Comparison of ENCODE assay signal across 8 mouse cellular contexts in the genomic region with DNA sequence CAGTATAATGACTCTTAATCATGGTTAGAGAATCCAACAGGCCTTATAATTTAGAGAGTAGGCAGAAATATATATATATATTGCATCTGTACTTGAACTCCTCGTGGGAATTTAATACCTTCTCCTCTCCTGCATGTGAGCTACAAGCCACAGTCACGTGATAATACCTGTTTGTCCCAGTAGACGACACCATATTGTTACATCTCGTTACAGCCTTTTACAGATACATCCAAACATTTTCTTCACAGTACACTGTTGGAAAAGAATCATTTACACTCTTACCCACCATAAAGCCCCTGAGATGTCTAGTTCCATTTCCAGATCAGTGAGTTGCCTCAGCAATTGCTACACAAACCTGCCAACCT. TPM values are rescaled to one million over a fixed set of nuclear protein-coding genes. Genes with fewer than 3 reads are reported as not detected.
A peak's percentile ranks its signal among the peaks of the same experiment; 100 is the strongest.
DNase-seq lines count a peak whose midpoint lies in the region; ATAC-seq and TF ChIP-seq lines count a peak whose summit lies in the region.

No protein-coding gene starts in this region.

- H3K4me1 ChIP-seq in heart, embryonic 12.5 days (replicated peaks): peaks cover 3% of the 10 kb centered on the region; the same call in 1 of the 2 replicates
- peaks cover 35% of the 10 kb centered on the region for H3K4me1 ChIP-seq in E14TG2a.4 (replicated peaks; ENCODE audit: low read depth, low read length)
- H3K4me1 ChIP-seq in forebrain, embryonic 15.5 days: peaks cover 9% of the 10 kb centered on the region
- H3K4me1 ChIP-seq in liver, embryonic 15.5 days (replicated peaks): peaks cover 18% of the 10 kb centered on the region

- 39% methylated on average over 4 of the region's 4 CpGs for WGBS in heart, embryonic 12.5 days
- WGBS in forebrain, embryonic 15.5 days: 31% methylated on average over 4 of the region's 4 CpGs
- 45% methylated on average over 4 of the region's 4 CpGs for WGBS in liver, embryonic 15.5 days (ENCODE audit: insufficient replicate concordance)

- H3K9ac ChIP-seq in heart, embryonic 12.5 days: peak overlapping the region; percentile 85
- H3K9ac ChIP-seq in forebrain, embryonic 15.5 days (replicated peaks): peak overlapping the region; percentile 90
- H3K9ac ChIP-seq in liver, embryonic 15.5 days: peak overlapping the region; percentile 83

- H3K4me3 ChIP-seq in heart, embryonic 12.5 days: peak overlapping the region; percentile 68
- peak overlapping the region; percentile 99 for H3K4me3 ChIP-seq in E14TG2a.4 (replicated peaks; ENCODE audit: low read length)
- peak overlapping the region; percentile 92 for H3K4me3 ChIP-seq in forebrain, embryonic 15.5 days
- peak overlapping the region; percentile 74 for H3K4me3 ChIP-seq in liver, embryonic 15.5 days (replicated peaks)

- DNase-seq in heart, adult 11 months: no peak
- DNase-seq in urinary bladder, postnatal 36 days (ENCODE audit: low spot score in 2 of 2): no peak
- DNase-seq in left cerebral cortex, postnatal 4 days: no peak
- DNase-seq in urinary bladder, postnatal 25 days (ENCODE audit: low spot score): no peak

- H3K36me3 ChIP-seq in heart, embryonic 12.5 days: peaks cover 25% of the 10 kb centered on the region
- H3K36me3 ChIP-seq in E14TG2a.4 (ENCODE audit: insufficient read depth, low read length): peaks cover 41% of the 10 kb centered on the region
- peaks cover 21% of the 10 kb centered on the region for H3K36me3 ChIP-seq in forebrain, embryonic 15.5 days
- peaks cover 23% of the 10 kb centered on the region for H3K36me3 ChIP-seq in liver, embryonic 15.5 days (replicated peaks)

- H3K27me3 ChIP-seq in heart, embryonic 12.5 days (replicated peaks): no peaks in the 10 kb centered on the region
- H3K27me3 ChIP-seq in E14TG2a.4 (ENCODE audit: insufficient read depth, low read length): no peaks in the 10 kb centered on the region
- no peaks in the 10 kb centered on the region for H3K27me3 ChIP-seq in forebrain, embryonic 15.5 days
- no peaks in the 10 kb centered on the region for H3K27me3 ChIP-seq in liver, embryonic 15.5 days

- TF ChIP-seq CTCF in E14TG2a.4 (conservative IDR thresholded peaks at IDR 0.05; ENCODE audit: low read length): no peak

- no peak for ATAC-seq in heart, embryonic 12.5 days (ENCODE audit: insufficient number of reproducible peaks, low FRiP score)
- no peak for ATAC-seq in forebrain, embryonic 15.5 days (replicated peaks)
- no peak for ATAC-seq in liver, embryonic 15.5 days (ENCODE audit: insufficient read depth)

- no peak overlapping the region for H3K27ac ChIP-seq in heart, embryonic 12.5 days (ENCODE audit: poor library complexity, severe bottlenecking)
- peak overlapping the region; percentile 93 for H3K27ac ChIP-seq in forebrain, embryonic 15.5 days (replicated peaks)
- peak overlapping the region; percentile 81 for H3K27ac ChIP-seq in liver, embryonic 15.5 days (replicated peaks)

- peak overlapping the region; percentile 86 for H3K4me2 ChIP-seq in heart, embryonic 12.5 days
- H3K4me2 ChIP-seq in forebrain, embryonic 15.5 days (replicated peaks): peak overlapping the region; percentile 65
- H3K4me2 ChIP-seq in liver, embryonic 15.5 days: peak overlapping the region; percentile 85

- 0 out of 2 replicates have a peak, but pooled peaks cover 5% of the 10 kb centered on the region for H3K9me3 ChIP-seq in heart, embryonic 12.5 days (replicated peaks)
- no peaks in the 10 kb centered on the region for H3K9me3 ChIP-seq in E14TG2a.4 (ENCODE audit: low read length)
- 0 out of 2 replicates have a peak, but pooled peaks cover 4% of the 10 kb centered on the region for H3K9me3 ChIP-seq in forebrain, embryonic 15.5 days
- H3K9me3 ChIP-seq in liver, embryonic 15.5 days (replicated peaks): no peaks in the 10 kb centered on the region

- intact Hi-C loops in left cerebral cortex, postnatal 4 days (cut with DNase I): no loop called here

RNA-seq across cellular contexts. Expression of gene 2210016L21Rik, which starts 0.8 kb away (rescaled TPM):
- polyA plus RNA-seq in heart, embryonic 12.5 days (2016; fragmentation: Nextera tagmentation; extraction: Ambion mirVana): 37.2 and 40.9 TPM in 2 replicates
- 98.1 and 103 TPM in 2 replicates for polyA plus RNA-seq in forebrain, embryonic 15.5 days (2015; fragmentation: Nextera tagmentation; extraction: Ambion mirVana)
- polyA plus RNA-seq in liver, embryonic 15.5 days (2015; fragmentation: Nextera tagmentation; extraction: Ambion mirVana): 10.2 and 12.3 TPM in 2 replicates
- 100 to 1,000 TPM; 141 to 152 TPM for total RNA-seq in left cerebral cortex, postnatal 4 days (2021)

RNA-seq across cellular contexts. Expression of gene Oasl1, which starts 19.7 kb away (rescaled TPM):
- 0.46 and 0.65 TPM in 2 replicates for polyA plus RNA-seq in heart, embryonic 12.5 days (2016; fragmentation: Nextera tagmentation; extraction: Ambion mirVana)
- 0.17 and 0.23 TPM in 2 replicates for polyA plus RNA-seq in forebrain, embryonic 15.5 days (2015; fragmentation: Nextera tagmentation; extraction: Ambion mirVana)
- 0.51 and 0.88 TPM in 2 replicates for polyA plus RNA-seq in liver, embryonic 15.5 days (2015; fragmentation: Nextera tagmentation; extraction: Ambion mirVana)
- total RNA-seq in left cerebral cortex, postnatal 4 days (2021): not detected

RNA-seq across cellular contexts. Expression of gene Hnf1a, which starts 28.1 kb away (rescaled TPM):
- polyA plus RNA-seq in heart, embryonic 12.5 days (2016; fragmentation: Nextera tagmentation; extraction: Ambion mirVana): 0.05 and 0.19 TPM in 2 replicates
- polyA plus RNA-seq in forebrain, embryonic 15.5 days (2015; fragmentation: Nextera tagmentation; extraction: Ambion mirVana): not detected in 2 replicates
- 3.8 and 4.3 TPM in 2 replicates for polyA plus RNA-seq in liver, embryonic 15.5 days (2015; fragmentation: Nextera tagmentation; extraction: Ambion mirVana)
- not detected for total RNA-seq in left cerebral cortex, postnatal 4 days (2021)

RNA-seq across cellular contexts. Expression of gene Oasl2, which starts 46.0 kb away (rescaled TPM):
- polyA plus RNA-seq in heart, embryonic 12.5 days (2016; fragmentation: Nextera tagmentation; extraction: Ambion mirVana): 3.8 and 4.0 TPM in 2 replicates
- polyA plus RNA-seq in forebrain, embryonic 15.5 days (2015; fragmentation: Nextera tagmentation; extraction: Ambion mirVana): 2.4 and 2.9 TPM in 2 replicates
- 3.5 and 3.8 TPM in 2 replicates for polyA plus RNA-seq in liver, embryonic 15.5 days (2015; fragmentation: Nextera tagmentation; extraction: Ambion mirVana)
- total RNA-seq in left cerebral cortex, postnatal 4 days (2021): 1 to 10 TPM; 1.2 TPM
